Mouse (Mus musculus): ENCODE measurements around the gene Zmiz1. TPM values are rescaled to one million over a fixed set of nuclear protein-coding genes. Genes with fewer than 3 reads are reported as not detected.

Gene Zmiz1
- polyA plus RNA-seq, 1 experiment, result 54.1 TPM

GRCm38 (mm10) chr14:25486742-25487469 lies 27.9 kb downstream of the Zmiz1 start:
- TF ChIP-seq GATA1 (IDR thresholded peaks at IDR 0.05; ENCODE audit: borderline replicate concordance, low read length), result no peak
- TF ChIP-seq FLI1 (IDR thresholded peaks at IDR 0.05; ENCODE audit: low read length), result no peak
- Histone ChIP-seq H3K4me1 (peaks cover 100% of the 10 kb centered on the region), H3K27me3 (replicated peaks) (no peaks in the 10 kb centered on the region), H3K9me3 (no peaks in the 10 kb centered on the region), H3K36me3 (replicated peaks; ENCODE audit: low read length) (peaks cover 27% of the 10 kb centered on the region), H3K4me3 (replicated peaks) (peak overlapping the region; percentile 81)

- Histone ChIP-seq H3K4me3 (replicated peaks) (peak overlapping the region; percentile 81), H3K9me3 (no peaks in the 10 kb centered on the region), H3K27me3 (replicated peaks) (no peaks in the 10 kb centered on the region), H3K4me1 (peaks cover 100% of the 10 kb centered on the region), H3K36me3 (replicated peaks; ENCODE audit: low read length) (peaks cover 33% of the 10 kb centered on the region)
- TF ChIP-seq GATA1 (IDR thresholded peaks at IDR 0.05; ENCODE audit: borderline replicate concordance, low read length), result no peak
- no peak for TF ChIP-seq FLI1 (IDR thresholded peaks at IDR 0.05; ENCODE audit: low read length)
Observed at GRCm38 (mm10) chr14:25487470-25487955, 28.5 kb downstream of the Zmiz1 start.

GRCm38 (mm10) chr14:25488097-25488613 lies 29.2 kb downstream of the Zmiz1 start:
- no peak for TF ChIP-seq FLI1 (IDR thresholded peaks at IDR 0.05; ENCODE audit: low read length)
- no peak for TF ChIP-seq GATA1 (IDR thresholded peaks at IDR 0.05; ENCODE audit: borderline replicate concordance, low read length)
- peaks cover 100% of the 10 kb centered on the region for H3K4me1 ChIP-seq
- H3K9me3 ChIP-seq, result no peaks in the 10 kb centered on the region
- H3K27me3 ChIP-seq (replicated peaks), result no peaks in the 10 kb centered on the region
- peaks cover 38% of the 10 kb centered on the region for H3K36me3 ChIP-seq (replicated peaks; ENCODE audit: low read length)
- H3K4me3 ChIP-seq (replicated peaks), result peak overlapping the region; percentile 81

- Histone ChIP-seq H3K4me1 (peaks cover 100% of the 10 kb centered on the region), H3K27me3 (replicated peaks) (no peaks in the 10 kb centered on the region), H3K4me3 (replicated peaks) (peak overlapping the region; percentile 73), H3K36me3 (replicated peaks; ENCODE audit: low read length) (peaks cover 48% of the 10 kb centered on the region), H3K9me3 (no peaks in the 10 kb centered on the region)
- TF ChIP-seq GATA1 (IDR thresholded peaks at IDR 0.05; ENCODE audit: borderline replicate concordance, low read length) (no peak), FLI1 (IDR thresholded peaks at IDR 0.05; ENCODE audit: low read length) (no peak)
Observed at GRCm38 (mm10) chr14:25489336-25490078, 30.5 kb downstream of the Zmiz1 start.

GRCm38 (mm10) chr14:25491961-25492360 lies 33.0 kb downstream of the Zmiz1 start:
- Histone ChIP-seq H3K4me3 (replicated peaks) (no peak overlapping the region), H3K9me3 (no peaks in the 10 kb centered on the region), H3K36me3 (replicated peaks; ENCODE audit: low read length) (peaks cover 47% of the 10 kb centered on the region), H3K27me3 (replicated peaks) (no peaks in the 10 kb centered on the region), H3K4me1 (peaks cover 100% of the 10 kb centered on the region)
- no peak for TF ChIP-seq GATA1 (IDR thresholded peaks at IDR 0.05; ENCODE audit: borderline replicate concordance, low read length)
- TF ChIP-seq FLI1 (IDR thresholded peaks at IDR 0.05; ENCODE audit: low read length), result no peak

GRCm38 (mm10) chr14:25492567-25493279 lies 33.7 kb downstream of the Zmiz1 start:
- Histone ChIP-seq H3K4me1 (peaks cover 100% of the 10 kb centered on the region), H3K27me3 (replicated peaks) (no peaks in the 10 kb centered on the region), H3K36me3 (replicated peaks; ENCODE audit: low read length) (peaks cover 52% of the 10 kb centered on the region), H3K4me3 (replicated peaks) (peak overlapping the region; percentile 15), H3K9me3 (no peaks in the 10 kb centered on the region)
- no peak for TF ChIP-seq GATA1 (IDR thresholded peaks at IDR 0.05; ENCODE audit: borderline replicate concordance, low read length)
- no peak for TF ChIP-seq FLI1 (IDR thresholded peaks at IDR 0.05; ENCODE audit: low read length)

- Histone ChIP-seq H3K36me3 (replicated peaks; ENCODE audit: low read length) (peaks cover 53% of the 10 kb centered on the region), H3K4me1 (peaks cover 99% of the 10 kb centered on the region), H3K27me3 (replicated peaks) (no peaks in the 10 kb centered on the region), H3K9me3 (no peaks in the 10 kb centered on the region), H3K4me3 (replicated peaks) (peak overlapping the region; percentile 48)
- no peak for TF ChIP-seq FLI1 (IDR thresholded peaks at IDR 0.05; ENCODE audit: low read length)
Observed at GRCm38 (mm10) chr14:25493301-25494241, 34.6 kb downstream of the Zmiz1 start.

GRCm38 (mm10) chr14:25494778-25495177 lies 35.8 kb downstream of the Zmiz1 start:
- Histone ChIP-seq H3K4me3 (replicated peaks) (peak overlapping the region; percentile 8), H3K36me3 (replicated peaks; ENCODE audit: low read length) (peaks cover 60% of the 10 kb centered on the region), H3K9me3 (no peaks in the 10 kb centered on the region), H3K27me3 (replicated peaks) (no peaks in the 10 kb centered on the region), H3K4me1 (peaks cover 95% of the 10 kb centered on the region)
- TF ChIP-seq FLI1 (IDR thresholded peaks at IDR 0.05; ENCODE audit: low read length) (no peak), GATA1 (IDR thresholded peaks at IDR 0.05; ENCODE audit: borderline replicate concordance, low read length) (no peak)
